Mouse (Mus musculus) cerebellum, adult 18-20 months (tissue): Measurements from ENCODE around the gene Fli1.

Source experiments
- DNase-seq, 2 experiments: peaks; one replicate each; pipeline ENCODE4 v3.0.0; 2021

The Fli1 gene

GRCm38 (mm10) chr9:32500063-32500462, 42.6 kb downstream of the Fli1 start:
- no peak for DNase-seq

- DNase-seq = no peak
Observed at GRCm38 (mm10) chr9:32499469-32499868, 43.2 kb downstream of the Fli1 start.

DNA sequence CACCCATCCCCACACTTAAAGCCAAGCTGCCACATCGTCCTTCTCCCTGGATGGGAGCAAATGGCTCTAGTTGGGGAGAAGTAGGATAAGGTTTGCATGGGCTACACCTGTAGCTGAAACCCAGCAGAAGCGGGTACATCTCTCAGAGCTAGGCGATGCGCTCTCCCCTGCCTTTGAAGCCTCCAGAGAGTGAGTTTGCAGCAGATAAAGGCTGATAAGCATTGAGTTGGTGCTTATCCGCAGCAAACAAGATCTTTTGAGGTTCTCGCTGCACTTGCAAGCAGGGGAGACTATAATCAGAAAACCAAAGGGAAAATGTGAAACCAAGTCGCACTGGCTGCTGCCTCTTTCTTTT, 47.0 kb downstream of the Fli1 start:
- no peak for DNase-seq

DNA sequence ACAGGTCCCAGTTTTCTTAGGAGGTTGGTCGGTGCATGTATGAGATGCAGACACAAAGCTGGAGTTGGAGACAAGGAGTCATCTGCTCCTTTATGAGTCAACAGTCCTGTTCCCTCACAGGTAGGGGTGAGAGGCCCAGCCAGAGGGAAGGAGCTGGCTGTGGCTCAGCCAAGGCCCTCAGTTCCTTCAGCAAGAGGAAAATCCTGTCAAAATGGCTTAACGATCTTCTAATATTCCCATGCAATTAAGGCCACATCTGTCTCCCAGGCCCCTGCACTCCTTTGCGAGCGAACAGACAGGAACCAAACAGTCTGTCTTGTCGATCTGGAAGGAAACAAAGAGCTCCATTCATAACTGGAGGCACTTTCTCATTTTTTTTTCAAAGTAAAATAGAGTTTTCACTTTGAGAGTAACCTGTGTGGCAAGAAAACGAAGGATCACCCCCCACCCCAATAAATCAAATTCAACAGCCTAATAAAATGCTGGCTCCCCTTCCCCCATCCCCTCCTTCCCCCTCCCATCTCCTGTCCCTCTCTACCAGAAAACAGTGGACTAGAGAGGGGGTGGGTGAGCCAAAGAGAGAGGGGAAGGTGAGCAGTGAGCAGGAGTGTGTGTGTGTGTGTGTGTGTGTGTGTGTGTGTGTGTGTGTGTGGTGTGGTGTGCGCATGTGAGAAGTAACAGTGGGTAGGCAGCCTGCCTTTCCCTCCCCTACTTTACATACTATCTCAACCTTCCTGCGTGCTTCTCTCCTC, 47.6 kb downstream of the Fli1 start:
- DNase-seq = no peak

GRCm38 (mm10) chr9:32493588-32494423, 48.9 kb downstream of the Fli1 start:
- DNase-seq = no peak

DNA sequence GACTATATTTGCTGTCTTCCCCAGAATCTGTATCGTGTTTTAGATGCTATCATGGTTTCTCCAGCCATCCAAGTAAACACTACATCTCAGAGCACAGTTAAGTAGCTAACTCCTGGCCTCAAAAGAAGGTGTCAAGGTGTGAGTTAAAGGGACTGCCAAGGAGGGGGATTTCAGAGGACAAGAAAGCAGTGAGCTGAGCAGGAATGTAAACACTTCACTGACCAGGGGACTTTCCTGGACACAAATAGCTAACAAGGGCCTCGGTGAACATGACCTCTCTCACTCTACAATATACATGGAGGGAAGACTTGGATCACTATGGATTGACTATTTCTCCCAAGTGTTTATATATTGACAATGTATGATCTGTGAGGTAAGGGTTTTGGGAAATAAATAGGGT, 49.9 kb downstream of the Fli1 start:
- no peak for DNase-seq

- peak; percentile 8 to 30 for DNase-seq
Observed at GRCm38 (mm10) chr9:32491484-32491883, 51.2 kb downstream of the Fli1 start.

DNA sequence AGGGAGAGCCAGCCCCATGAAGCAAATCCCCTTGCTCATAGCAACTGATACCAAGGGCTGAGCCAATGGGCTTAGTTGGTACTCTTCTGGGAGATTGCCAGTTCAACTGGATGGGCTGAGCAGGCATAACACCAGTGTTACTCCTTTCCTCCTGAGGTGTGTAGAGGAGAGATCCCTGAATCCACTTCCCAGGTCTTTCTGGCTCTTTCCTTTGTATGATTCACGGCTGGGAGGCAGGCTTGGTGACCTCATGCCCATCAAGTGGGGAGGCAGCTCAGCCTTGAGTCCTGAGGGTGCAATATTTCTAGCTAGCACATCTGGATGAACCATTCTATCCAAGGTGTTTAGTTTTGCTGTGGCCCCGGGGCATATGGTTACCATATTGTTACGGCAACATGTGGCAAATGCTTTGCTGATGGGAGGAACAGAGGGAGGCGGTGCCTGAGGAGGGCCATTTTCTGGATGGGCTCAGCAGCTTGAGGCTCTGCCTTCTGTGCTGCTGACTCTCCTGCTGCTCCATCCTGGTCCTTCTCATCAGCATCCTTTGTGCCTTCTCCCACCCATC, 52.8 kb downstream of the Fli1 start:
- DNase-seq = no peak

GRCm38 (mm10) chr9:32489315-32489714, 53.3 kb downstream of the Fli1 start:
- no peak for DNase-seq

DNA sequence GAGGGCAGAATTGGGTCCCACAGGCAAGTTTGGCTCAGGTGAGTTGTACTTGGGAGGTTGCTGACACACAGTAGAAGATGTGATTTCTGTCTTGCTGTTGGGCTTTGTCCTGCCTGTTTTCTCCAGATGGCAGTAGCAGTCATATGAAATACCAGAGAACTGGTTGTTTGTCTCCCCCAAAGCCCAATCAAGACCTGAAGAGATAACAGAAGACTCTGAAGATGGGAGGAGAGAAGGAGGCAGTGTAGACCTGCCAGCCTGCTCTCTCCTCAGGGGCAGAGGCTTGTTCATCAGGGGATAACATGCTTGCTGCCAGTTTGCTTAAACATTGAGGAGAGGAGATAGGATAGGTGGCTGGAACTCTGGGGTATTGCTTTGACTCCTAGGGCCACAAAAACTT, 54.0 kb downstream of the Fli1 start:
- DNase-seq = no peak

DNA sequence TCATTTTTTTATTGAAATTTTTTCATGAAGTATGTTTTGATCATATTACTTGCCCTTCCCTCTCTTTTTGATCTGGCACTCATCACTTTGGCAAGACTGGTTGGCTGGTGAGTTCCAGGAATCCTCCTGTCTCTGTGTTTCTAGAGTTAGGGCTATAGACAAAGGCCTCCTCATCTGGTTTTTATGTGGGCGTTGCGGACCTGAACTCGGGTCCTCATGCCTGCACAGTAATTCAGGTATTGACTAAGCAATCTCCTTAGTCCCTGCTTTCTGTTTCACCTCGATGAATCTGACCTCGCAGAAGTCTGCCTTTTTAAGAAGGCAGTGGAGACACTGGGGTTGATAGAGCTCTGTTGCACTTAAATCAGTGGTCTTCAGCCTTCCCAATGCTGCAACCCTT, 54.8 kb downstream of the Fli1 start:
- DNase-seq = no peak

DNA sequence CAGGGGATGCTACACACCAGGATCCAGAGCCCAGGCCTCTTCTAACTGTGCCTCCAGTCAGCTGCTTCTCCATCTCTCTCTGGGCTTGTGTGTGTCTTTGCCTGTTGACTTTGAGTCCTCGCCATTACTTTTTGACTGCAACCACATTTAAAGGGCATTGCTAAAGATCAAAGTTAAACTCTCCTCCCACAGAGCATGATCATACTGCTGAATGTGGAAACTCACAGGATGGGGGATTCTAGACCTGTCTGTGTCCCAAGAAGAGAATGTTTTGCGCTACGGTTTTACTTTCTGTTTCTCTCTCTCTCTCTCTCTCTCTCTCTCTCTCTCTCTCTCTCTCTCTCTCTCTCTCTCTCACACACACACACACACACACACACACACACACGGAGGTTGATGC, 55.3 kb downstream of the Fli1 start:
- DNase-seq = no peak

DNA sequence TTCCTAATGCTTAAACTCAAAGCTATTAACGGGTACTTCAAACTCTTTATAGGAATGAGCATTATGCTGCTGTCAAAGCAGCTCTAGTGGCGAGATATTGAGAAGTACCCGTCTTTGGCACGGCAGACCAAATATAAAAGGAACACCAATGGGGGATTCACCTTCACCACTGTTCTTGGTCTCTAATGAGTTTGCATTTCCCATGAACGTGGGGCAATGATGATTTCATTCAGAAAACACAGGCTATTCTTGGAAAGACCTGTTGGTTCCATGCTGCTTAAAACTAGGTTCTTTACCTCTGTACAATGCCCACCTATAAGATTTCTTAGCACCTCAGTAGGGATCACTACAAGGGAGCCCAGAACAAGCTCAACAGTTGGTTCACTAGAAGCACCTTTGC, 62.2 kb downstream of the Fli1 start:
- DNase-seq = no peak

DNA sequence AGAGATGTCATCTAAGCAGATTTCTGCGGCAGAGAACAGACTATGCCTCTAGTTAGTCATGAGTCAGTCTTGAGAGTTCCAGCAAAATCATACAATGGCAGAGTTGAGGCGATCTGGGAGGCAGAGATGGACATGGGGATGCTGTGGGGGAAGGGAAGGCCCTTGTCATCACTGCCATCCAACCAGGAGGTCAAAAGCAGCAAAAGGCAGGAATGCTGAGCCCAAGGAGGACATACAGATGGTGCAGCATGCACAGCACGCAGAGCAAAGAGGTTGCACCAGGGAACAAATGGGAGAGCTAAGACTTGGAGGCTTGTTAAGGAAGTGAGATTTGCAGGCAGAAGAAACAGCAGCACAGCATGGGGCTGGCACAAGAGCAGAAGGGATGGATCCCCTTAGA, 63.9 kb downstream of the Fli1 start:
- no peak for DNase-seq

GRCm38 (mm10) chr9:32478087-32478486, 64.6 kb downstream of the Fli1 start:
- no peak for DNase-seq

DNA sequence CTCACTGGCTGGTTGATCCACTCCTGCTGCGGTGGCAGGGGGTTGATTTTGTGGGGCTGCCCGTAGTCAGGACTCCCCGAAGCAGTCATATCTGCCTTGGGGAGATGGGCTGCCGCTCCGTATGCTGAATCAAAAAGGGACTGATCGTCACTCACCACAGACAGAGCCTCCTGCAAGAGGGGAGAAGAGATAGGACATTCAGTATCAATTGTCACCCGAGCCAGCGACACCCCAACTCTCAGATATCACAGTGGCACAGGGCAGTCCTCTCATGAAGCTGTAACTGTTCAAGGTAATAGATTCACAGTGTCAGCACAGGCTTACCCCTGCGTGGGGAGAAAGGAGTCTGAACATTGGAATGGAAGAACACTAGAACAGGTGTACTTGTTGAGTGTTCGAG, 66.1 kb downstream of the Fli1 start:
- DNase-seq = no peak

- no peak for DNase-seq
Observed at GRCm38 (mm10) chr9:32474621-32475390, 67.9 kb downstream of the Fli1 start.

- no peak for DNase-seq
Observed at GRCm38 (mm10) chr9:32472346-32472745, 70.3 kb downstream of the Fli1 start.

- DNase-seq = no peak
Observed at GRCm38 (mm10) chr9:32469123-32469751, 73.4 kb downstream of the Fli1 start.

DNA sequence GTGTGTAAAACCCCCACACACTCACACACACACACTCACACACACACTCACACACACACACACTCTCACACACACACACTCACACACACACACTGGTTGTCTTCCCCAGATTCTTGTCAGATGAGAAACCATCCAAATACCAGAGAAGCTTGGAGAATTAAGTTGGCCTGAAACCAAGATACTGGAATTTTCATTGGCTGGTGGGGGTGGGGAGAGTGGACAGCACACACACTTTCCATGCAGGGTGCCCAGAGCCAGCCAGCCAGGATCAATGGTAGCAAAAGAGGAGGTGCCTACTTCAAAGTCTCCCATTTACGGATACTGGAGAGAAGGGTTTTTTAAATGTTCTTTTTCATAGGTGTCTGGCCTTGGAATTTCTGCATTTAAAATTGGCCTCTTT, 74.3 kb downstream of the Fli1 start:
- DNase-seq = no peak

GRCm38 (mm10) chr9:32467443-32467842, 75.2 kb downstream of the Fli1 start:
- DNase-seq = no peak

- DNase-seq = no peak
Observed at GRCm38 (mm10) chr9:32466861-32467260, 75.8 kb downstream of the Fli1 start.

GRCm38 (mm10) chr9:32456707-32457106, 86.0 kb downstream of the Fli1 start:
- DNase-seq = no peak
